Mouse (Mus musculus) myocyte (in vitro differentiated cells): Measurements from ENCODE around the gene Strn4.

ENCODE experiments used
- CEBPB ChIP-seq: IDR thresholded peaks from 2 replicates; pipeline ENCODE4 v1.6.1; 2011; ENCODE audit warnings: mild to moderate bottlenecking, moderate library complexity; ENCODE audit not compliant: poor library complexity, insufficient read depth, severe bottlenecking
- E2F4 ChIP-seq: IDR thresholded peaks from one replicate; pipeline ENCODE4 v1.6.1; 2011; ENCODE audit warnings: mild to moderate bottlenecking, control low read depth, moderate library complexity; ENCODE audit not compliant: insufficient read depth
- MAX ChIP-seq: IDR thresholded peaks from one replicate; pipeline ENCODE4 v1.6.1; 2011; ENCODE audit warnings: low read depth, mild to moderate bottlenecking, control low read depth
- MYOD1 ChIP-seq, 3 experiments: IDR thresholded peaks; one replicate each; pipeline ENCODE4 v1.6.1; 2011; ENCODE audit warnings: control low read depth in 2 of 3, low read depth in 2 of 3, mild to moderate bottlenecking in 2 of 3, moderate library complexity in 1 of 3; ENCODE audit not compliant: insufficient read length in 2 of 3, control insufficient read depth in 1 of 3
- MYOG ChIP-seq, 3 experiments: IDR thresholded peaks; one replicate each; pipeline ENCODE4 v1.6.1; 2011; ENCODE audit warnings: control low read depth in 2 of 3, low read depth in 2 of 3, mild to moderate bottlenecking in 2 of 3; ENCODE audit not compliant: insufficient read length in 2 of 3, control insufficient read depth in 1 of 3, insufficient read depth in 1 of 3
- POLR2A ChIP-seq: IDR thresholded peaks from one replicate; pipeline ENCODE4 v1.6.1; 2011; ENCODE audit warnings: low read depth, mild to moderate bottlenecking, control low read depth, moderate library complexity; ENCODE audit not compliant: insufficient read length
- POLR2AphosphoS2 ChIP-seq: IDR thresholded peaks from one replicate; pipeline ENCODE4 v1.6.1; 2011; ENCODE audit warnings: low read depth, control low read depth; ENCODE audit not compliant: insufficient read length
- REST ChIP-seq: IDR thresholded peaks from one replicate; pipeline ENCODE4 v1.6.1; 2011; ENCODE audit warnings: mild to moderate bottlenecking, control low read depth, moderate library complexity; ENCODE audit not compliant: insufficient read depth, insufficient read length
- SRF ChIP-seq: IDR thresholded peaks from one replicate; pipeline ENCODE4 v1.6.1; 2011; ENCODE audit warnings: low read depth; ENCODE audit not compliant: control insufficient read depth, insufficient read length
- TCF12 ChIP-seq: IDR thresholded peaks from one replicate; pipeline ENCODE4 v1.6.1; 2011; ENCODE audit warnings: mild to moderate bottlenecking, control low read depth; ENCODE audit not compliant: poor library complexity, insufficient read depth, severe bottlenecking
- TCF3 ChIP-seq: IDR thresholded peaks from one replicate; pipeline ENCODE4 v1.6.1; 2011; ENCODE audit warnings: low read depth, control low read depth; ENCODE audit not compliant: insufficient read length
- USF1 ChIP-seq: IDR thresholded peaks from one replicate; pipeline ENCODE4 v1.6.1; 2011; ENCODE audit warnings: low read depth, mild to moderate bottlenecking, control low read depth, moderate library complexity

- no peak for TF ChIP-seq REST
- TF ChIP-seq POLR2A, result no peak
- TF ChIP-seq E2F4, result no peak
- TF ChIP-seq MAX, result no peak
- no peak for TF ChIP-seq SRF
- TF ChIP-seq POLR2AphosphoS2, result no peak
- TF ChIP-seq USF1, result no peak
- no peak for TF ChIP-seq TCF3
- TF ChIP-seq MYOG (IDR thresholded peaks at IDR 0.05; ENCODE audit: control insufficient read depth in 1 of 3, insufficient read depth in 1 of 3, insufficient read length in 2 of 3, low read depth in 2 of 3), result no peak
- no peak for TF ChIP-seq TCF12
- no peak for TF ChIP-seq CEBPB
- no peak for TF ChIP-seq MYOD1 (IDR thresholded peaks at IDR 0.05; ENCODE audit: control insufficient read depth in 1 of 3, insufficient read length in 2 of 3, low read depth in 2 of 3)
Observed at GRCm38 (mm10) chr7:16809739-16810138, 6.0 kb upstream of the Strn4 start.
